Mouse (Mus musculus): Measurements from ENCODE around the gene Pkp4.

DNA sequence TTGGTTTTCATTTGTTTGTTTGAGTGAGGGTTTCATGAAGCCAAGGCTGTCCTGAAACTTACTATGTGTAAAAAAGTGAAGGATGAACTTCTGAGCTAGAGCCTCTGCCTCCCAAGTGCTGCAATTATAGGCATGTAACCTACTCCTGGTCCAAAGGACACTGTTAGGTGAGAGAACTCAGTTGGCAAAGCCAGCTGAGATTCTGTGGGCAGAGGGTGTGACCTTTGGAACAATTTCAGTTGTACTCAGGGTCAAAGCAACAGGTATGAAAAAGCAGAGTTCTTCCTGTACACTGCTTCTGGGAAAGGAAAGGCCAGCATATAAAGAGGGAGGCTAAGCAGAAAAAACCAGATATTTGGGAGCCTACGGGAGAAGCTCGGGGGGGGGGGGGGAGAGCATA is 2.5 kb upstream of the Pkp4 start:
- no peak for TF ChIP-seq GATA1 (IDR thresholded peaks at IDR 0.05; ENCODE audit: borderline replicate concordance, low read length)
- TF ChIP-seq FLI1 (IDR thresholded peaks at IDR 0.05; ENCODE audit: low read length), result no peak
